Comparison of ENCODE assay signal across 23 mouse cellular contexts in the genomic region with DNA sequence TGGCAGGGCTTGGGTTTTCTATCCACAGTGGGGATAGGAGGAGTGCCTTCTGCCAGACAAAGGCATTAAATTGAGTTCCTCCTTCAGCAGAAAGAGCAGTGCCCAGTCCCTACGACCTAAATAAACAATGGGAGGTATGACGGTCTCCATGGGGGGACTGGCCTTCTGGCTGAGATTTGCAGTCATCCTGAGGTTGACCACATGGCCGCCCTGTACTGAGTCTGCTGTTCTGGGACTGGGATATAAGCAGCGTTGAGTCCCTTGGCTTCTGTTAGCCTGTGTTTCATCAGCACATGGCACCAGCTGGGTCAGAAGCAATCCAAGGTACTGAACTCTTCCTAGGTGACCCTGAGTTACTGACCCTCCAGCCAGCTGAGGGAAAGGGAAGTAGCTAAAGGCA.
DNase-seq lines count a peak whose midpoint lies in the region; ATAC-seq and TF ChIP-seq lines count a peak whose summit lies in the region.
"Had no signal": no experiment of that assay in that cellular context is flagged by ENCODE, and none has a peak within 500 bp of the region (broad histone marks: within the 10 kb centered on the region; RNA-seq: fewer than 3 reads in every experiment).

No protein-coding gene starts in this region.

- TF ChIP-seq CTCF in gastrocnemius, adult 2 months (IDR thresholded peaks at IDR 0.05) = no peak
- TF ChIP-seq CTCF in cerebellum, adult 2 months (IDR thresholded peaks at IDR 0.05; ENCODE audit: borderline replicate concordance, insufficient read depth, low read depth, low read length) = no peak
- TF ChIP-seq CTCF in intestine, postnatal 0 days (IDR thresholded peaks at IDR 0.05; ENCODE audit: low read depth) = no peak

- peaks cover 7% of the 10 kb centered on the region; the same call in 1 of the 2 replicates for H3K36me3 ChIP-seq in intestine, postnatal 0 days (ENCODE audit: control insufficient read depth, insufficient read depth)
- H3K36me3 ChIP-seq: heart, embryonic 13.5 days; hindbrain, embryonic 15.5 days; liver, embryonic 12.5 days; midbrain, embryonic 15.5 days; stomach, embryonic 15.5 days had no signal

- no peak for TF ChIP-seq POLR2A in cerebellum, adult 2 months (IDR thresholded peaks at IDR 0.05; ENCODE audit: borderline replicate concordance, insufficient read depth, low read length)

- H3K4me2 ChIP-seq in intestine, postnatal 0 days (replicated peaks; ENCODE audit: low read depth) = no peak overlapping the region
- H3K4me2 ChIP-seq: heart, embryonic 13.5 days; hindbrain, embryonic 15.5 days; liver, embryonic 12.5 days; midbrain, embryonic 15.5 days; stomach, embryonic 15.5 days had no signal

- no peak for DNase-seq in gastrocnemius, adult 2 months
- DNase-seq in gastrocnemius, adult 18-20 months (ENCODE audit: low spot score) = no peak
- peak; percentile 82 for DNase-seq in brain, adult 2 months (ENCODE audit: low read depth, low spot score)
- DNase-seq in cerebellum, adult 2 months = peak; percentile 64 to 78
- DNase-seq in right cerebral cortex, postnatal 25 days = no peak
- no peak for DNase-seq in neural tube, embryonic 10.5 days (ENCODE audit: extremely low spot score, low spot score)
- DNase-seq: adrenal gland, postnatal 36 days; gastrocnemius, postnatal 10 days; heart, adult 18-20 months; heart, postnatal 36 days; kidney, adult 8-10 months; kidney, postnatal 25 days; lung, adult 2 months; right cerebral cortex, postnatal 14 days; thymus, adult 18-20 months had no signal

- ATAC-seq in intestine, postnatal 0 days = no peak
- ATAC-seq: liver, embryonic 12.5 days; midbrain, embryonic 15.5 days had no signal

- no peaks in the 10 kb centered on the region for H3K27me3 ChIP-seq in cerebellum, adult 2 months (ENCODE audit: control insufficient read depth, insufficient read depth, low read length)
- no peaks in the 10 kb centered on the region for H3K27me3 ChIP-seq in intestine, postnatal 0 days (replicated peaks; ENCODE audit: control insufficient read depth, insufficient read depth, low read length)
- H3K27me3 ChIP-seq: heart, embryonic 13.5 days; hindbrain, embryonic 15.5 days; liver, embryonic 12.5 days; megakaryocyte, embryonic 14.5 days; midbrain, embryonic 15.5 days; stomach, embryonic 15.5 days had no signal

- 2% methylated on average over 4 of the region's 4 CpGs for WGBS in cerebellum, adult 2 months
- 36% methylated on average over 4 of the region's 4 CpGs for WGBS in intestine, postnatal 0 days

- H3K27ac ChIP-seq in gastrocnemius, adult 2 months = peak overlapping the region; percentile 65; the same call in 1 of the 2 replicates
- peak overlapping the region; percentile 36; the same call in 1 of the 2 replicates for H3K27ac ChIP-seq in cerebellum, adult 2 months (ENCODE audit: insufficient read depth, low read length)
- peak overlapping the region; percentile 92; the same call in 1 of the 2 replicates for H3K27ac ChIP-seq in intestine, postnatal 0 days (ENCODE audit: low read depth, low read length)
- H3K27ac ChIP-seq: heart, embryonic 13.5 days; hindbrain, embryonic 15.5 days; left cerebral cortex, adult 2 months; liver, embryonic 12.5 days; midbrain, embryonic 15.5 days; stomach, embryonic 15.5 days had no signal

- no peak overlapping the region for H3K4me3 ChIP-seq in gastrocnemius, adult 2 months
- H3K4me3 ChIP-seq in cerebellum, adult 2 months (replicated peaks; ENCODE audit: insufficient read depth, low read depth, low read length) = no peak overlapping the region
- no peak overlapping the region for H3K4me3 ChIP-seq in intestine, postnatal 0 days (ENCODE audit: low read depth, low read length)
- H3K4me3 ChIP-seq: heart, embryonic 13.5 days; hindbrain, embryonic 15.5 days; left cerebral cortex, adult 2 months; liver, embryonic 12.5 days; megakaryocyte, embryonic 14.5 days; midbrain, embryonic 15.5 days; stomach, embryonic 15.5 days had no signal

- intact Hi-C loops in gastrocnemius, adult 2 months (cut with DNase I) = no loop called here

- H3K9me3 ChIP-seq in intestine, postnatal 0 days (ENCODE audit: control insufficient read depth) = no peaks in the 10 kb centered on the region
- H3K9me3 ChIP-seq: heart, embryonic 13.5 days; hindbrain, embryonic 15.5 days; liver, embryonic 12.5 days; megakaryocyte, embryonic 14.5 days; midbrain, embryonic 15.5 days; stomach, embryonic 15.5 days had no signal

- H3K4me1 ChIP-seq in cerebellum, adult 2 months (ENCODE audit: control insufficient read depth, insufficient read depth, low read length) = peaks cover 65% of the 10 kb centered on the region
- peaks cover 12% of the 10 kb centered on the region; the same call in 1 of the 2 replicates for H3K4me1 ChIP-seq in intestine, postnatal 0 days (replicated peaks; ENCODE audit: control insufficient read depth, insufficient read depth, low read length)

- H3K9ac ChIP-seq in intestine, postnatal 0 days (ENCODE audit: low read depth, low read length) = no peak overlapping the region
- H3K9ac ChIP-seq: heart, embryonic 13.5 days; hindbrain, embryonic 15.5 days; liver, embryonic 12.5 days; midbrain, embryonic 15.5 days; stomach, embryonic 15.5 days had no signal

Comparison
In these comparisons a context has a peak if more than half of its experiments do, and no peak if none do; other contexts are left out.
1. DNase-seq: peak in brain, adult 2 months (single experiment) and cerebellum, adult 2 months (2 of 2); none in gastrocnemius, adult 2 months (single experiment), gastrocnemius, adult 18-20 months (single experiment), right cerebral cortex, postnatal 25 days (single experiment) and neural tube, embryonic 10.5 days (single experiment).
2. H3K27ac ChIP-seq: peak in every context shown above with its lines; median percentile 92 in intestine, postnatal 0 days; 65 in gastrocnemius, adult 2 months; 36 in cerebellum, adult 2 months.